In the genomic region with DNA sequence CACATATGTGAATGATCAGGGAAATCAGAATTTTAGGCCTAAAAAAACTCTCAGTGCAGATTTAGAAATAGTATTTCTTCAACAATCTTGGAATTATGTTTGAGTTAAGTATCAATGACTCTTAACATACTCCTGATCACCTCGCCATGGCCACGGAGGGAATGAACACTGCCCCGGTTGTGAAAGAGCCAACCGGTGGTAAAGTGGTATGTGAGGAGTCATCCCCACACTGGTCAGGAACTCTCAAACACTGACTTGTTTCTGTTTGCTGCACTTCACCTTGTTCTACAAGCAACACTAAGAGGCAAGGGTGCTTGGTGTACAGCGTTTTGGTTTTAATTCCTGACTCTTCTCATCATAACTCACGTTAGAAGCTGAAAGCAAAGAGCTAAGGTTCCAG, we compare ENCODE assay signal across 25 mouse cellular contexts.
DNase-seq lines count a peak whose midpoint lies in the region; ATAC-seq and TF ChIP-seq lines count a peak whose summit lies in the region.
"Had no signal": no experiment of that assay in that cellular context is flagged by ENCODE, and none has a peak within 500 bp of the region (broad histone marks: within the 10 kb centered on the region; RNA-seq: fewer than 3 reads in every experiment).

No protein-coding gene starts in this region.

- TF ChIP-seq CTCF in gastrocnemius, adult 2 months (IDR thresholded peaks at IDR 0.05): no peak

- no peaks in the 10 kb centered on the region for H3K36me3 ChIP-seq in midbrain, embryonic 11.5 days (ENCODE audit: control insufficient read depth, insufficient read depth, low read length)
- H3K36me3 ChIP-seq in midbrain, embryonic 15.5 days (replicated peaks): no peaks in the 10 kb centered on the region
- H3K36me3 ChIP-seq: embryonic facial prominence, embryonic 13.5 days; embryonic facial prominence, embryonic 15.5 days; forebrain, embryonic 15.5 days had no signal

- H3K27me3 ChIP-seq in midbrain, embryonic 11.5 days (ENCODE audit: control insufficient read depth, insufficient read depth, low read length): no peaks in the 10 kb centered on the region
- H3K27me3 ChIP-seq in midbrain, embryonic 15.5 days (replicated peaks): no peaks in the 10 kb centered on the region
- H3K27me3 ChIP-seq: CH12.LX; embryonic facial prominence, embryonic 13.5 days; embryonic facial prominence, embryonic 15.5 days; forebrain, embryonic 13.5 days; forebrain, embryonic 15.5 days had no signal

- 87% methylated on average over 6 of the region's 6 CpGs for WGBS in midbrain, embryonic 11.5 days
- WGBS in midbrain, embryonic 15.5 days: 92% methylated on average over 6 of the region's 6 CpGs

- no peak for DNase-seq in gastrocnemius, adult 2 months
- no peak for DNase-seq in gastrocnemius, postnatal 36 days
- DNase-seq in midbrain, embryonic 11.5 days (ENCODE audit: low spot score, missing footprints): peak; percentile 79
- DNase-seq in lung, postnatal 10 days: no peak
- DNase-seq: adrenal gland, adult 2 months; adrenal gland, postnatal 10 days; adrenal gland, postnatal 25 days; B cell, adult 2 months; cerebellum, adult 11 months; cerebellum, adult 18-20 months; cerebellum, adult 8-10 months; cerebellum, adult 9-11 months; cerebellum, postnatal 14 days; cerebellum, postnatal 36 days; embryo, embryonic 11 days; forebrain, postnatal 0 days had no signal

- no peaks in the 10 kb centered on the region for H3K4me1 ChIP-seq in midbrain, embryonic 11.5 days (ENCODE audit: control insufficient read depth, insufficient read depth, low read length)
- H3K4me1 ChIP-seq in midbrain, embryonic 15.5 days: peaks cover 5% of the 10 kb centered on the region; the same call in 1 of the 2 replicates
- H3K4me1 ChIP-seq: embryonic facial prominence, embryonic 15.5 days had no signal

- no peak overlapping the region for H3K4me2 ChIP-seq in midbrain, embryonic 11.5 days
- no peak overlapping the region for H3K4me2 ChIP-seq in midbrain, embryonic 15.5 days
- H3K4me2 ChIP-seq: embryonic facial prominence, embryonic 13.5 days; embryonic facial prominence, embryonic 15.5 days; forebrain, embryonic 13.5 days; forebrain, embryonic 15.5 days had no signal

- ATAC-seq in midbrain, embryonic 11.5 days (ENCODE audit: low FRiP score): no peak
- ATAC-seq in midbrain, embryonic 15.5 days (replicated peaks): no peak
- ATAC-seq: CD4-positive, CD25-positive, alpha-beta regulatory T cell, adult 4 months; forebrain, embryonic 13.5 days; forebrain, embryonic 15.5 days; forebrain, postnatal 0 days had no signal

- H3K9me3 ChIP-seq in midbrain, embryonic 11.5 days (ENCODE audit: control insufficient read depth, low read length): no peaks in the 10 kb centered on the region
- H3K9me3 ChIP-seq in midbrain, embryonic 15.5 days: no peaks in the 10 kb centered on the region
- H3K9me3 ChIP-seq: embryonic facial prominence, embryonic 13.5 days; embryonic facial prominence, embryonic 15.5 days; forebrain, embryonic 13.5 days; forebrain, embryonic 15.5 days; G1E had no signal

- intact Hi-C loops in gastrocnemius, adult 2 months (cut with DNase I): no loop called here
- intact Hi-C loops in gastrocnemius, postnatal 36 days (cut with DNase I): loop anchor here (5.0 kb wide), 1 partner anchor 40 kb away; no protein-coding TSS in a partner anchor

- H3K27ac ChIP-seq in gastrocnemius, adult 2 months: peak overlapping the region; percentile 79; the same call in 1 of the 2 replicates
- H3K27ac ChIP-seq in midbrain, embryonic 11.5 days (ENCODE audit: low read depth, low read length): no peak overlapping the region
- no peak overlapping the region for H3K27ac ChIP-seq in midbrain, embryonic 15.5 days
- H3K27ac ChIP-seq: embryonic facial prominence, embryonic 13.5 days; embryonic facial prominence, embryonic 15.5 days; forebrain, embryonic 13.5 days; forebrain, embryonic 15.5 days had no signal

- H3K4me3 ChIP-seq in gastrocnemius, adult 2 months: no peak overlapping the region
- no peak overlapping the region for H3K4me3 ChIP-seq in midbrain, embryonic 11.5 days (ENCODE audit: low read depth, low read length)
- H3K4me3 ChIP-seq in midbrain, embryonic 15.5 days: no peak overlapping the region
- H3K4me3 ChIP-seq: embryonic facial prominence, embryonic 13.5 days; embryonic facial prominence, embryonic 15.5 days; erythroblast, embryonic 14.5 days; forebrain, embryonic 13.5 days; forebrain, embryonic 15.5 days had no signal

- no peak overlapping the region for H3K9ac ChIP-seq in midbrain, embryonic 11.5 days (ENCODE audit: low read length)
- H3K9ac ChIP-seq in midbrain, embryonic 15.5 days: no peak overlapping the region
- H3K9ac ChIP-seq: embryonic facial prominence, embryonic 13.5 days; embryonic facial prominence, embryonic 15.5 days; forebrain, embryonic 13.5 days; forebrain, embryonic 15.5 days; forebrain, postnatal 0 days had no signal
